Mouse (Mus musculus) testis, adult 2 months (tissue): ENCODE measurements at regions not wholly inside any gene's neighbourhood (a gene's known extent, or its start where the extent isn't known, plus 50 kb on each side); places are given as distances from the start of the nearest gene placed in this dataset.

Experiments used
- CTCF ChIP-seq: fragments of 200-500 bp; IDR thresholded peaks from 2 replicates; pipeline ENCODE4 v1.5.1; 2012; ENCODE audit warnings: low read depth, mild to moderate bottlenecking, inconsistent platforms, low read length, moderate library complexity; ENCODE audit not compliant: control insufficient read depth, insufficient read depth, insufficient replicate concordance
- POLR2A ChIP-seq: fragments of 200-500 bp; IDR thresholded peaks from 2 replicates; pipeline ENCODE4 v1.6.1; 2012; ENCODE audit warnings: low read depth, mild to moderate bottlenecking, inconsistent platforms, low read length, moderate library complexity; ENCODE audit not compliant: control insufficient read depth

- TF ChIP-seq CTCF: no peak
- no peak for TF ChIP-seq POLR2A
These were observed 67.2 kb upstream of the Klhl29 start for GRCm38 (mm10) chr12:5442679-5443078.
